Mouse (Mus musculus): ENCODE results near the gene Gdpgp1. TPM values are rescaled to one million over a fixed set of nuclear protein-coding genes. Genes with fewer than 3 reads are reported as not detected.

Gdpgp1 gene
- polyA plus RNA-seq, 1 experiment = 2.2 TPM

GRCm38 (mm10) chr7:80199851-80200587 lies 32.6 kb upstream of the Gdpgp1 start:
- DNase-seq (ENCODE audit: low spot score) = no peak

GRCm38 (mm10) chr7:80200588-80200945 lies 32.1 kb upstream of the Gdpgp1 start:
- DNase-seq (ENCODE audit: low spot score) = no peak

- peak; percentile 20 for DNase-seq (ENCODE audit: low spot score)
Observed at GRCm38 (mm10) chr7:80200963-80201539, 31.6 kb upstream of the Gdpgp1 start.

GRCm38 (mm10) chr7:80201888-80202540 lies 30.7 kb upstream of the Gdpgp1 start:
- no peak for DNase-seq (ENCODE audit: low spot score)

GRCm38 (mm10) chr7:80202961-80203360 lies 29.7 kb upstream of the Gdpgp1 start:
- no peak for DNase-seq (ENCODE audit: low spot score)

- no peak for DNase-seq (ENCODE audit: low spot score)
Observed at GRCm38 (mm10) chr7:80203638-80204096, 29.0 kb upstream of the Gdpgp1 start.

- DNase-seq (ENCODE audit: low spot score) = no peak
Observed at GRCm38 (mm10) chr7:80204362-80204761, 28.3 kb upstream of the Gdpgp1 start.

- DNase-seq (ENCODE audit: low spot score) = no peak
Observed at GRCm38 (mm10) chr7:80204961-80205360, 27.7 kb upstream of the Gdpgp1 start.

GRCm38 (mm10) chr7:80205705-80206589 lies 26.7 kb upstream of the Gdpgp1 start:
- no peak for DNase-seq (ENCODE audit: low spot score)

- no peak for DNase-seq (ENCODE audit: low spot score)
Observed at GRCm38 (mm10) chr7:80207314-80207731, 25.3 kb upstream of the Gdpgp1 start.

- DNase-seq (ENCODE audit: low spot score) = peak; percentile 63
Observed at GRCm38 (mm10) chr7:80208026-80208642, 24.5 kb upstream of the Gdpgp1 start.

GRCm38 (mm10) chr7:80208738-80209430 lies 23.8 kb upstream of the Gdpgp1 start:
- no peak for DNase-seq (ENCODE audit: low spot score)

- DNase-seq (ENCODE audit: low spot score) = no peak
Observed at GRCm38 (mm10) chr7:80209669-80210068, 23.0 kb upstream of the Gdpgp1 start.

GRCm38 (mm10) chr7:80210982-80211381 lies 21.7 kb upstream of the Gdpgp1 start:
- no peak for DNase-seq (ENCODE audit: low spot score)

GRCm38 (mm10) chr7:80213604-80214003 lies 19.1 kb upstream of the Gdpgp1 start:
- DNase-seq (ENCODE audit: low spot score) = no peak

GRCm38 (mm10) chr7:80214459-80214858 lies 18.2 kb upstream of the Gdpgp1 start:
- DNase-seq (ENCODE audit: low spot score) = no peak

GRCm38 (mm10) chr7:80215398-80215797 lies 17.3 kb upstream of the Gdpgp1 start:
- DNase-seq (ENCODE audit: low spot score) = peak; percentile 61

GRCm38 (mm10) chr7:80216566-80216965 lies 16.1 kb upstream of the Gdpgp1 start:
- DNase-seq (ENCODE audit: low spot score) = no peak

GRCm38 (mm10) chr7:80218666-80219065 lies 14.0 kb upstream of the Gdpgp1 start:
- DNase-seq (ENCODE audit: low spot score) = no peak

GRCm38 (mm10) chr7:80220237-80220797 lies 12.3 kb upstream of the Gdpgp1 start:
- DNase-seq (ENCODE audit: low spot score) = no peak

Measured in urinary bladder, adult 2 months (tissue).